ENCODE assay signal across 8 mouse cellular contexts in the genomic region with DNA sequence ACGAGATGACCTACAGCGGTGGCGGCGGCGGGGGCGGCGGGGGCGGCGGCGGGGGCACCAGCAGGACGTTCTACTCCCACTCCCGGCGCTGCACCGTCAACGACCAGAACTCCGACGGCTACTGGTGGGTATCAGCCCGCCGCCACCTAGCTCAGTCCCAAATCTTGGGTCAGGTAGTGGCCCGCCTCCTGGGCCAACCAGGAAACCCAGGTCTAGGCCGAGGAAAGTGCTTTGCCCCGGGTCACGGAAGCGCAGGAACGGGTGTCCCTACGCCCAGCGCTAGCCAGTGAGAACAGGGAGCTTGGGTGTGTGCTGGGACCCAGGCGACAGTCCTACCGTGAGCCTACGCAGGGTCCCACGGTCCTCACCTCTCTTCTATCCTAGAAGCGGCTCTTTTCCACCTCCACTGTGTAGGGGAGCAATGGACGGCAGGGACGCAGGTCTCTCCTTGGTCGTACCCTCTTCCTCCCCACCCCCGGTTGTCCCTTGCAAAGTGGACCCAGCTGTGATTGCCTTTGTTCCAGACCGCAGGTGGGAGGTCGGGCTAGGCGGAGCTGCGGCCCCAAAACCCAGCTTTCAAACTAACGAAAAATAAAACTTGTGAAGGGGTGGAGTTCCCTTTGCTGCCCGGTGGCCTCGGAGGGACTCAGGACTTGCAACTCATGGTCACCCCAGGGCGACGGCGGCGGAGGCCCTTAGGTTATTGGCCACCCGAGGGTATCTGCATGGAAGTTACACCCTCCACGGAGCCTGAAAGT. TPM values are rescaled to one million over a fixed set of nuclear protein-coding genes. Genes with fewer than 3 reads are reported as not detected.
A peak's percentile ranks its signal among the peaks of the same experiment; 100 is the strongest.
DNase-seq lines count a peak whose midpoint lies in the region; ATAC-seq and TF ChIP-seq lines count a peak whose summit lies in the region.

No protein-coding gene starts in this region.

- H3K4me3 ChIP-seq in embryonic fibroblast, embryonic 13.5 days (ENCODE audit: insufficient read depth, low read length) = peak overlapping the region; percentile 22
- H3K4me3 ChIP-seq in intestine, embryonic 14.5 days (ENCODE audit: low read depth, low read length) = peak overlapping the region; percentile 46
- peak overlapping the region; percentile 59 for H3K4me3 ChIP-seq in liver, embryonic 16.5 days (ENCODE audit: low read depth, low read length)
- H3K4me3 ChIP-seq in neural tube, embryonic 12.5 days = peak overlapping the region; percentile 35

- H3K9me3 ChIP-seq in intestine, embryonic 14.5 days (ENCODE audit: control insufficient read depth, low read length) = no peaks in the 10 kb centered on the region
- H3K9me3 ChIP-seq in liver, embryonic 16.5 days (replicated peaks; ENCODE audit: control insufficient read depth, low read length) = no peaks in the 10 kb centered on the region
- no peaks in the 10 kb centered on the region for H3K9me3 ChIP-seq in neural tube, embryonic 12.5 days

- H3K36me3 ChIP-seq in intestine, embryonic 14.5 days (ENCODE audit: control insufficient read depth, insufficient read depth, low read length) = no peaks in the 10 kb centered on the region
- no peaks in the 10 kb centered on the region for H3K36me3 ChIP-seq in liver, embryonic 16.5 days (ENCODE audit: control insufficient read depth, insufficient read depth)
- H3K36me3 ChIP-seq in neural tube, embryonic 12.5 days = no peaks in the 10 kb centered on the region

- no peak for TF ChIP-seq CTCF in embryonic fibroblast, embryonic 13.5 days (IDR thresholded peaks at IDR 0.05; ENCODE audit: borderline replicate concordance, insufficient read depth, low read length)

- H3K4me1 ChIP-seq in embryonic fibroblast, embryonic 13.5 days (ENCODE audit: control insufficient read depth, insufficient read depth, low read length) = peaks cover 3% of the 10 kb centered on the region; the same call in 1 of the 2 replicates
- peaks cover 8% of the 10 kb centered on the region for H3K4me1 ChIP-seq in intestine, embryonic 14.5 days (replicated peaks; ENCODE audit: control insufficient read depth, insufficient read depth, low read length)
- no peaks in the 10 kb centered on the region; the same call in none of the 2 replicates for H3K4me1 ChIP-seq in liver, embryonic 16.5 days (ENCODE audit: control insufficient read depth, low read depth, low read length)
- H3K4me1 ChIP-seq in neural tube, embryonic 12.5 days = peaks cover 20% of the 10 kb centered on the region

- no peak for TF ChIP-seq POLR2A in embryonic fibroblast, embryonic 13.5 days (IDR thresholded peaks at IDR 0.05; ENCODE audit: low read depth, low read length)

- peak overlapping the region; percentile 84 for H3K4me2 ChIP-seq in intestine, embryonic 14.5 days (ENCODE audit: low read length)
- H3K4me2 ChIP-seq in liver, embryonic 16.5 days (ENCODE audit: low read depth, low read length) = peak overlapping the region; percentile 48
- peak overlapping the region; percentile 75 for H3K4me2 ChIP-seq in neural tube, embryonic 12.5 days (replicated peaks)

- H3K27me3 ChIP-seq in intestine, embryonic 14.5 days (replicated peaks; ENCODE audit: control insufficient read depth, insufficient read depth, low read length) = peaks cover 19% of the 10 kb centered on the region
- H3K27me3 ChIP-seq in liver, embryonic 16.5 days (ENCODE audit: control insufficient read depth, insufficient read depth, low read depth, low read length) = peaks cover 45% of the 10 kb centered on the region
- peaks cover 62% of the 10 kb centered on the region for H3K27me3 ChIP-seq in neural tube, embryonic 12.5 days (replicated peaks)

- H3K9ac ChIP-seq in intestine, embryonic 14.5 days (ENCODE audit: low read length) = peak overlapping the region; percentile 56
- peak overlapping the region; percentile 51 for H3K9ac ChIP-seq in liver, embryonic 16.5 days (ENCODE audit: low read depth, low read length)
- peak overlapping the region; percentile 40; the same call in 1 of the 2 replicates for H3K9ac ChIP-seq in neural tube, embryonic 12.5 days

- no peak overlapping the region for H3K27ac ChIP-seq in embryonic fibroblast, embryonic 13.5 days (ENCODE audit: insufficient read depth, low read length)
- H3K27ac ChIP-seq in intestine, embryonic 14.5 days (ENCODE audit: low read depth) = peak overlapping the region; percentile 65; the same call in 1 of the 2 replicates
- peak overlapping the region; percentile 72 for H3K27ac ChIP-seq in liver, embryonic 16.5 days (ENCODE audit: low read length)
- H3K27ac ChIP-seq in neural tube, embryonic 12.5 days = no peak overlapping the region

- peak; percentile 32 for ATAC-seq in intestine, embryonic 14.5 days (replicated peaks; ENCODE audit: low FRiP score, low TSS enrichment, low read depth)
- peak; percentile 30 for ATAC-seq in liver, embryonic 16.5 days (ENCODE audit: low read depth)
- peak; percentile 54 for ATAC-seq in neural tube, embryonic 12.5 days (ENCODE audit: low FRiP score, low read depth)

- peak; percentile 11 to 59 for DNase-seq in urinary bladder, adult 18-20 months (ENCODE audit: low spot score in 2 of 2)
- no peak for DNase-seq in urinary bladder, postnatal 25 days (ENCODE audit: low spot score)
- peak; percentile 84 for DNase-seq in intestine, embryonic 14.5 days (ENCODE audit: low spot score)
- DNase-seq in frontal cortex, postnatal 14 days (ENCODE audit: low spot score in 2 of 2) = no peak
- DNase-seq in thymus, postnatal 25 days = no peak

- under 1% methylated on average over 37 of the region's 49 CpGs for WGBS in intestine, embryonic 14.5 days
- WGBS in liver, embryonic 16.5 days (ENCODE audit: insufficient replicate concordance) = 2% methylated on average over 47 of the region's 49 CpGs
- WGBS in neural tube, embryonic 12.5 days = under 1% methylated on average over 49 of the region's 49 CpGs

RNA-seq across cellular contexts. Expression of a gene that starts 0.8 kb away (rescaled TPM):
- polyA plus RNA-seq in embryonic fibroblast, embryonic 13.5 days (2011; ENCODE audit: insufficient read length, low read depth, missing spikeins) = 1.0 and 1.1 TPM in 2 replicates
- 12.8 and 13.2 TPM in 2 replicates for polyA plus RNA-seq in intestine, embryonic 14.5 days (2014; fragmentation: Nextera tagmentation; extraction: Ambion mirVana)
- polyA plus RNA-seq in liver, embryonic 16.5 days (2015; fragmentation: Nextera tagmentation; extraction: Ambion mirVana) = 2.1 and 2.2 TPM in 2 replicates
- 0.61 and 0.68 TPM in 2 replicates for polyA plus RNA-seq in neural tube, embryonic 12.5 days (2016; fragmentation: Nextera tagmentation; extraction: Ambion mirVana)

RNA-seq across cellular contexts. Expression of a gene that starts 52.9 kb away (rescaled TPM):
- polyA plus RNA-seq in embryonic fibroblast, embryonic 13.5 days (2011; ENCODE audit: insufficient read length, low read depth, missing spikeins) = 29.8 and 31.8 TPM in 2 replicates
- 42.1 and 42.9 TPM in 2 replicates for polyA plus RNA-seq in intestine, embryonic 14.5 days (2014; fragmentation: Nextera tagmentation; extraction: Ambion mirVana)
- 10.0 and 10.7 TPM in 2 replicates for polyA plus RNA-seq in liver, embryonic 16.5 days (2015; fragmentation: Nextera tagmentation; extraction: Ambion mirVana)
- 33.6 and 37.4 TPM in 2 replicates for polyA plus RNA-seq in neural tube, embryonic 12.5 days (2016; fragmentation: Nextera tagmentation; extraction: Ambion mirVana)

Comparison
In these comparisons a context has a peak if more than half of its experiments do, and no peak if none do; other contexts are left out.
1. DNase-seq: peak in urinary bladder, adult 18-20 months (2 of 2) and intestine, embryonic 14.5 days (single experiment); none in urinary bladder, postnatal 25 days (single experiment), frontal cortex, postnatal 14 days (0 of 2) and thymus, postnatal 25 days (single experiment).
2. H3K27ac ChIP-seq: peak in intestine, embryonic 14.5 days (single experiment) and liver, embryonic 16.5 days (single experiment); none in embryonic fibroblast, embryonic 13.5 days (single experiment) and neural tube, embryonic 12.5 days (single experiment).
3. Peak in every context shown above with its lines, with median percentiles within 50 percentile points of each other: H3K4me3 ChIP-seq, ATAC-seq, H3K4me2 ChIP-seq and H3K9ac ChIP-seq.